Mouse (Mus musculus) stomach, postnatal 0 days (tissue): Measurements from ENCODE around the gene Mical2. TPM values are rescaled to one million over a fixed set of nuclear protein-coding genes. Genes with fewer than 3 reads are reported as not detected.
A peak's percentile ranks its signal among the peaks of the same experiment; 100 is the strongest.

Experiments used
- ATAC-seq: fragments of 200-750 bp; cut with Nextera tagmentation; 2 replicates; pipeline ENCODE4 v1.8.0; 2017; ENCODE audit not compliant: low FRiP score, low TSS enrichment
- DNase-seq: peaks from one replicate; pipeline ENCODE4 v3.0.0-alpha.2; 2016; ENCODE audit warnings: low spot score
- H3K27ac ChIP-seq: fragments of 300-500 bp; sonication (generic); replicated peaks from 2 replicates; pipeline ENCODE4 v1.5.1; 2014; ENCODE audit warnings: mild to moderate bottlenecking, control low read depth
- H3K27me3 ChIP-seq: fragments of 300-500 bp; sonication (generic); 2 replicates; pipeline ENCODE4 v1.6.1; 2014; ENCODE audit warnings: low read length; ENCODE audit not compliant: control insufficient read depth, insufficient read depth
- H3K36me3 ChIP-seq: fragments of 300-500 bp; sonication (generic); 2 replicates; pipeline ENCODE4 v1.6.1; 2014; ENCODE audit warnings: low read length, mixed read lengths; ENCODE audit not compliant: control insufficient read depth, insufficient read depth
- H3K4me1 ChIP-seq: fragments of 300-500 bp; sonication (generic); replicated peaks from 2 replicates; pipeline ENCODE4 v1.6.1; 2014; ENCODE audit warnings: antibody characterized with exemption; ENCODE audit not compliant: control insufficient read depth, insufficient read depth
- H3K4me2 ChIP-seq: fragments of 300-500 bp; sonication (generic); replicated peaks from 2 replicates; pipeline ENCODE4 v1.6.1; 2014; ENCODE audit warnings: low read depth, mild to moderate bottlenecking, control low read depth, moderate library complexity
- H3K4me3 ChIP-seq: fragments of 300-500 bp; sonication (generic); 2 replicates; pipeline ENCODE4 v1.5.1; 2014; ENCODE audit warnings: low read depth, low read length, control low read depth
- H3K9ac ChIP-seq: fragments of 300-500 bp; sonication (generic); 2 replicates; pipeline ENCODE4 v1.6.1; 2014; ENCODE audit warnings: mild to moderate bottlenecking, low read length, control low read depth, mixed read lengths
- H3K9me3 ChIP-seq: fragments of 300-500 bp; sonication (generic); 2 replicates; pipeline ENCODE4 v1.6.1; 2016; ENCODE audit warnings: low read length; ENCODE audit not compliant: control insufficient read depth
- CTCF ChIP-seq: IDR thresholded peaks from 2 replicates; pipeline ENCODE4 v1.5.1; 2016; ENCODE audit warnings: antibody characterized with exemption, low read depth, mild to moderate bottlenecking, moderate library complexity
- EP300 ChIP-seq: optimal IDR thresholded peaks from 2 replicates; pipeline ENCODE3; 2016; ENCODE audit warnings: antibody characterized with exemption
- WGBS: fragments of 180-500 bp; shearing (Covaris S2); extraction: QIAGEN DNeasy Blood & Tissue Kit; methylation state at CpG from one replicate; pipeline ENCODE4 v1.1.7; 2014; 5-methylcytosine and 5-hydroxymethylcytosine counted together
- polyA plus RNA-seq: library from polyadenylated mRNA; unstranded; fragments of >200 nt; fragmentation: Nextera tagmentation; extraction: Ambion mirVana; gene quantifications from 2 replicates; pipeline ENCODE4 v1.2.1, GENCODE M21; 2015

Gene Mical2
- polyA plus RNA-seq, 1 experiment from 2014 or later: 8.4 TPM

DNA sequence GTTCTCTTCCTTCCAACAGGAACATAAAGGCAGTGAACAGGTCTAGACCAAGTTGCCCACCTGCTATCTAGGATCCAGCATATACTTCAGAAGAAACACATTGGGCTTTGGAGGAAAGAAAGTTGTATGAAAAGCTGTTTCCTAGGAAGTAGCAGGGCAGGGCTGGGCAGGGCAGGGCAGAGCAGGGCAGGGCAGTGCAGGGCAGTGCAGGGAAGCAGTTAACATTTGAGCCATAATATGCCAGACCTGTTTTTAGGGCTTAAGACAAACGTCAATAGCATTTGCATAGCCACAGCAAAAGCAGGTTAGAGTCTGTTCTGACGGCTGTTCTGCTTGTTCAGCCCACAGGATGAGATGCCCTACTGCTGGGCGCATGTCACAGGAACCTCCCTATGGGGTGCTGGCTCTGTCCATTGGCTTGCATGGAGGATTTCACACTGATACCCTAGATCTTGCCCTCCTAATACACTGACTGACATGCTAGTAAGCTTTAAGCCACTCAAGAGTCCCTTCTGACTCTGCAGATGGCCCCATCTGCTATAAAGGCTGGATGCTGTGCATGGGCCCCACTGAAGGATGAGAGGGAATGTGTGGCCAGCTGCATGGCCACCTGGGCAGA is 29.7 kb downstream of the Mical2 start:
- H3K4me1 ChIP-seq: peaks cover 5% of the 10 kb centered on the region; the same call in 1 of the 2 replicates
- no peaks in the 10 kb centered on the region for H3K36me3 ChIP-seq
- no peak for TF ChIP-seq EP300
- TF ChIP-seq CTCF: no peak
- no peaks in the 10 kb centered on the region for H3K27me3 ChIP-seq
- 51% methylated on average over 3 of the region's 3 CpGs for WGBS
- no peaks in the 10 kb centered on the region for H3K9me3 ChIP-seq
- DNase-seq (peak; percentile 52), ATAC-seq (peak; percentile 53)
- no peak overlapping the region for H3K4me3 ChIP-seq
- no peak overlapping the region for H3K4me2 ChIP-seq
- H3K27ac ChIP-seq: no peak overlapping the region
- no peak overlapping the region for H3K9ac ChIP-seq

DNA sequence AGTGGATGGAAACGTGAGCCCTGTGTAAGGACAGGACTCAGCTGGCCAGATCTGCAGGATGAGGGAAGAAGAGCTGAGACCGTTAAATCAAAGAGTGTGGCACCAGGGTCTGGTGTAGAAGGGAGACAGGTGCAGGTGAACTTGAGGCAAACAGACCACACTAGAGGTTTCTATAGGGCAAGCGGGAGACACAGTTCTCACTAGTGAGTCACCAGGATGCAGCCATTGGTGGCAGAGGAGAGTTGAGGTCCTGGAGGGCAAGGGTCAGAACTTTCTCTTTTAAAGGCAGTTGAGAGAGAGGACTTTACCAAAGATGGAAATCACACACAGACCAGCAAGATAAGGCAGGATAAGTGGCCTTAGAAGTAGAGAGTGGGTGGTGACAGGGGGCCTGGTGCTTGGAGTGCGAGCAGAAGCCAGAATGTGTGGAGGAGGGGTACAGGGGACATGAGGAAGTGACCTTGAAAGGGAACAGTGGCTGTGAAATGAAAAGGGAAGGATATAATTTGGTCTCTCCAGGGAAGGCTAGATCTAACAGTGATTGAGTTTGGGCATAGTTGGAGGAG is 32.8 kb downstream of the Mical2 start:
- Histone ChIP-seq H3K27me3 (no peaks in the 10 kb centered on the region), H3K4me2 (no peak overlapping the region), H3K36me3 (no peaks in the 10 kb centered on the region), H3K9ac (no peak overlapping the region), H3K4me3 (no peak overlapping the region), H3K27ac (no peak overlapping the region), H3K4me1 (peaks cover 2% of the 10 kb centered on the region; the same call in 1 of the 2 replicates), H3K9me3 (no peaks in the 10 kb centered on the region)
- WGBS: 62% methylated on average over 4 of the region's 4 CpGs
- ATAC-seq (no peak), DNase-seq (no peak)
- TF ChIP-seq CTCF (no peak), EP300 (no peak)

DNA sequence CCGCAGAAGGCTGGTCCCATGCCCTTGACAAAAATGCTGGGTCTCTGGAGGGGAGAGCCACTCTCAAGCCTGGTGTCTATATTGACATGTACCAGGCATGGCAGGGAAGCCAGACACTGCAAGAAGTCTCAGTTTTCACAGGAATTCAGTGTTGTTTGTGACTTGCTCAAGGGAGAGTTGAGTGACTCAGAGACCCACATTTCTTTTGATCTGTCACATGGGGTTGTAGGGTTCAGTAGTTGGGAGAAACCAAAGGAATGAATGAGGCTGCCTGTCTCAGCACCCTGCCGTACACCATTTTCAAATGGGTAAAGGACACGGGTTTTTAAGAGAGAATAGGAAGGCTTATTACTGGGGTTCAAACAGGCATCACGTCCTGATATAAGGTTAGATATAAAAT is 33.6 kb downstream of the Mical2 start:
- no peak overlapping the region for H3K4me3 ChIP-seq
- TF ChIP-seq CTCF (no peak), EP300 (no peak)
- no peak overlapping the region for H3K9ac ChIP-seq

DNA sequence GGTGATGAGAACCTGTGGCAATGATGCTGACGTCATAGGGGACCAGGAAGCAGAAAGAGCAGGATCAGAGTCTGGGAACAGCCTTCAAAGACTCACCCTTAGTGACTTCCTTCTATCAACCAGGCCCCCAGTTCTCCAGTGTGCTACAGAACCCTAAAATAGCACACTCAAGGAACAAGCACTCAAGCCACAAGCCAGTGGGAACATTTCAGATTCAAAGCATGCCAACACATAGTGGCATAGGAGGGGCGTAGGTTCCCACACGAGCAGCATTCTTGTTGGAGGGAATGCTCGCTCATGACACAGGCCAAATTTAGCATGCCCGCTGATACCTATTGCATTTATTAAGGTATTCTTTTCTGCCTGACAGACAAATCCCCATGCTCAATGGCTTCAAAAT is 35.5 kb downstream of the Mical2 start:
- H3K36me3 ChIP-seq: no peaks in the 10 kb centered on the region
- H3K27me3 ChIP-seq: no peaks in the 10 kb centered on the region
- no peak for TF ChIP-seq EP300
- TF ChIP-seq CTCF: no peak
- no peak overlapping the region for H3K4me3 ChIP-seq
- no peak for ATAC-seq
- H3K9ac ChIP-seq: no peak overlapping the region
- no peak for DNase-seq
- no peaks in the 10 kb centered on the region for H3K9me3 ChIP-seq
- H3K4me2 ChIP-seq: no peak overlapping the region
- 74% methylated on average over 5 of the region's 5 CpGs for WGBS
- H3K27ac ChIP-seq: no peak overlapping the region
- H3K4me1 ChIP-seq: no peaks in the 10 kb centered on the region

More for the DNA sequence above, 33.6 kb downstream of the Mical2 start:
- ATAC-seq (no peak), DNase-seq (no peak)
- H3K9me3 ChIP-seq: no peaks in the 10 kb centered on the region
- H3K27ac ChIP-seq: no peak overlapping the region
- 87% methylated on average over 4 of the region's 4 CpGs for WGBS
- H3K4me1 ChIP-seq: peaks cover 2% of the 10 kb centered on the region; the same call in 1 of the 2 replicates
- H3K4me2 ChIP-seq: no peak overlapping the region
- H3K27me3 ChIP-seq: no peaks in the 10 kb centered on the region
- no peaks in the 10 kb centered on the region for H3K36me3 ChIP-seq

DNA sequence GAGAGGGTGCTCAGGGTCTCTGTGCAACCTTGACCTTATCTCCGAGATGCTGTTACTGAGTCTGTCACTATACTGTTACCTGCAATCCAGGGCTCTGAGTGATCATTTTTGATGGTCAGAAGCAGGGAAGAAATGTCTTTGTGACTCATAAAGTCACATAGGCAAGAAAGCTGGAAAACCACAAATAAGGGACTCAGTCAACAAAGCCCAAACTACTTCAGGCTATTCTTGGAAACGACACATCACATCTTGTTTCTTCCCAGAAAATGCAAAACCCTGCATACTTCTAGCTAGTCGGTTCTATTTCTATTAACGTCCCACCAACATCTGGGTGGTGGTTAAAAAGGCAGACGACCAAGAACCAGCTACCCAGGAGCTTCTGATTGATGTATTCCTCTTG is 41.6 kb downstream of the Mical2 start:
- peaks cover 3% of the 10 kb centered on the region; the same call in 1 of the 2 replicates for H3K36me3 ChIP-seq
- H3K9ac ChIP-seq: no peak overlapping the region
- no peaks in the 10 kb centered on the region for H3K27me3 ChIP-seq
- TF ChIP-seq CTCF (no peak), EP300 (no peak)
- no peak overlapping the region for H3K27ac ChIP-seq
- 60% methylated on average over 5 of the region's 5 CpGs for WGBS
- no peak for ATAC-seq
- DNase-seq: no peak
- no peak overlapping the region for H3K4me3 ChIP-seq
- no peak overlapping the region for H3K4me2 ChIP-seq
- peaks cover 8% of the 10 kb centered on the region; the same call in 1 of the 2 replicates for H3K4me1 ChIP-seq
- no peaks in the 10 kb centered on the region for H3K9me3 ChIP-seq

DNA sequence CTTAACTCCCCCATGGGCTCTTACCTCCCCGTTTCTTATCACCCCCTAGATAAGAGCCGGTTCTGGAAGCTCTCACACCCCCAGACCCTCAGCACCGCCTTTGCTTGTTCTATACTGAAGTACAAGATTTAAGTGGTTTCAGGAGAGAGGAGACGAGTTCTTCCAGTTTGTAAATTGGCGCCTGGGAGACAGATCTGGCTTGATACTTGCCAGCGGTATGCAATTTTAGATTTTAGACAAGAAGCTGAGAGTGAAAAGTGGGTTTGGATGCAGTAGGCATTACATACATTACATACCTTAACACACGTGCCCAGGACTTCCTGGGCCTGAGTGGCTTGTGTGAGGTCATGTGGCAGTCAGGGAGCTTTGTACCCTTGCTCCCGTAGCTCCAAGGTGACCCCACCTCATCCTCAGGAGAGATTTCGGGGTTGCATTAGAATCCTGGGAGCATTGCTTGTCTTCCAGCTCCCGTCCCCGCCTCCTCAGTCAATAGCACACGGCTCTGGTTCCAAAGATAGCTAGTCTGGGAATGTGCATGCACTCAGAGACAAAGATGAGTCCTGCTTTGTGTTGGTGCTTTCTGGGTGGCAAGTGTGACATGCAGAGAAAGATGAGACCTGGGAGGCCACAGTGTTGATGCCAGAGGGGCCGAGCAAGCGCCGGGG is 43.2 kb downstream of the Mical2 start:
- TF ChIP-seq EP300 (no peak), CTCF (no peak)
- H3K4me3 ChIP-seq: no peak overlapping the region
- no peaks in the 10 kb centered on the region for H3K9me3 ChIP-seq
- no peaks in the 10 kb centered on the region for H3K27me3 ChIP-seq
- H3K4me1 ChIP-seq: peaks cover 8% of the 10 kb centered on the region; the same call in 1 of the 2 replicates
- H3K4me2 ChIP-seq: no peak overlapping the region
- peak overlapping the region; percentile 79 for H3K27ac ChIP-seq
- 56% methylated on average over 15 of the region's 15 CpGs for WGBS
- DNase-seq (no peak), ATAC-seq (no peak)
- H3K9ac ChIP-seq: no peak overlapping the region
- peaks cover 3% of the 10 kb centered on the region; the same call in 1 of the 2 replicates for H3K36me3 ChIP-seq
